9 mouse cellular contexts compared by ENCODE assay signal in genomic region chr11:8137366-8137765, GRCm38 (mm10).
A peak's percentile ranks its signal among the peaks of the same experiment; 100 is the strongest.
DNase-seq lines count a peak whose midpoint lies in the region; ATAC-seq lines count a peak whose summit lies in the region.
"Had no signal": no experiment of that assay in that cellular context is flagged by ENCODE, and none has a peak within 500 bp of the region (broad histone marks: within the 10 kb centered on the region; RNA-seq: fewer than 3 reads in every experiment).

No protein-coding gene starts in this region.

- H3K4me1 ChIP-seq in hindbrain, embryonic 11.5 days (replicated peaks; ENCODE audit: control insufficient read depth, insufficient read depth, low read length) = no peaks in the 10 kb centered on the region
- no peaks in the 10 kb centered on the region for H3K4me1 ChIP-seq in hindbrain, embryonic 16.5 days (ENCODE audit: control insufficient read depth, insufficient read depth, low read depth, low read length)

- peak; percentile 6 for DNase-seq in hindbrain, embryonic 11.5 days (ENCODE audit: low spot score)
- peak; percentile 7 for DNase-seq in urinary bladder, postnatal 25 days (ENCODE audit: low spot score)
- DNase-seq in urinary bladder, adult 18-20 months (ENCODE audit: low spot score in 2 of 2) = no peak
- peak; percentile 7 to 22 for DNase-seq in heart, adult 9 months (ENCODE audit: low spot score in 2 of 2)
- DNase-seq in telencephalon, adult 2 months (ENCODE audit: low read depth, low spot score) = peak; percentile 16
- DNase-seq in T-cell, adult 2 months (ENCODE audit: low spot score) = no peak
- no peak for DNase-seq in spleen, adult 18-20 months
- DNase-seq: thymus, postnatal 25 days had no signal

- H3K9ac ChIP-seq in hindbrain, embryonic 11.5 days (ENCODE audit: low read depth, low read length) = no peak overlapping the region
- no peak overlapping the region for H3K9ac ChIP-seq in hindbrain, embryonic 16.5 days (ENCODE audit: low read depth, low read length)

- no peak overlapping the region for H3K4me3 ChIP-seq in hindbrain, embryonic 11.5 days (ENCODE audit: low read depth, low read length)
- H3K4me3 ChIP-seq in hindbrain, embryonic 16.5 days (ENCODE audit: low read length) = no peak overlapping the region

- no peaks in the 10 kb centered on the region for H3K36me3 ChIP-seq in hindbrain, embryonic 11.5 days (ENCODE audit: control insufficient read depth, insufficient read depth, low read length)
- H3K36me3 ChIP-seq in hindbrain, embryonic 16.5 days (ENCODE audit: control insufficient read depth, insufficient read depth, low read length) = no peaks in the 10 kb centered on the region

- no peak for ATAC-seq in hindbrain, embryonic 11.5 days (ENCODE audit: low FRiP score)
- no peak for ATAC-seq in hindbrain, embryonic 16.5 days

- no peaks in the 10 kb centered on the region for H3K27me3 ChIP-seq in hindbrain, embryonic 11.5 days (ENCODE audit: control insufficient read depth, insufficient read depth, low read length)
- H3K27me3 ChIP-seq in hindbrain, embryonic 16.5 days (replicated peaks; ENCODE audit: control insufficient read depth, insufficient read depth, low read length) = no peaks in the 10 kb centered on the region

- no peaks in the 10 kb centered on the region for H3K9me3 ChIP-seq in hindbrain, embryonic 11.5 days (ENCODE audit: control insufficient read depth, low read length)
- no peaks in the 10 kb centered on the region for H3K9me3 ChIP-seq in hindbrain, embryonic 16.5 days (ENCODE audit: control insufficient read depth, low read length)

- H3K4me2 ChIP-seq in hindbrain, embryonic 11.5 days (replicated peaks; ENCODE audit: low read depth, low read length) = no peak overlapping the region
- no peak overlapping the region for H3K4me2 ChIP-seq in hindbrain, embryonic 16.5 days (ENCODE audit: low read length)

- no peak overlapping the region for H3K27ac ChIP-seq in hindbrain, embryonic 11.5 days (ENCODE audit: low read depth, low read length)
- no peak overlapping the region for H3K27ac ChIP-seq in hindbrain, embryonic 16.5 days (ENCODE audit: low read depth, low read length)

- 49% methylated on average over 4 of the region's 4 CpGs for WGBS in hindbrain, embryonic 11.5 days
- 48% methylated on average over 4 of the region's 4 CpGs for WGBS in hindbrain, embryonic 16.5 days

Comparison
In these comparisons a context has a peak if more than half of its experiments do, and no peak if none do; other contexts are left out.
1. DNase-seq: peak in hindbrain, embryonic 11.5 days (single experiment), urinary bladder, postnatal 25 days (single experiment), heart, adult 9 months (2 of 2) and telencephalon, adult 2 months (single experiment); none in urinary bladder, adult 18-20 months (0 of 2), T-cell, adult 2 months (single experiment) and spleen, adult 18-20 months (0 of 2).